Mouse (Mus musculus): ENCODE measurements around the gene Mafb. TPM values are rescaled to one million over a fixed set of nuclear protein-coding genes. Genes with fewer than 3 reads are reported as not detected.
A peak's percentile ranks its signal among the peaks of the same experiment; 100 is the strongest.

The Mafb gene
- total RNA-seq, 2 experiments from 2014 or later = 11.9 to 12.8 TPM

DNA sequence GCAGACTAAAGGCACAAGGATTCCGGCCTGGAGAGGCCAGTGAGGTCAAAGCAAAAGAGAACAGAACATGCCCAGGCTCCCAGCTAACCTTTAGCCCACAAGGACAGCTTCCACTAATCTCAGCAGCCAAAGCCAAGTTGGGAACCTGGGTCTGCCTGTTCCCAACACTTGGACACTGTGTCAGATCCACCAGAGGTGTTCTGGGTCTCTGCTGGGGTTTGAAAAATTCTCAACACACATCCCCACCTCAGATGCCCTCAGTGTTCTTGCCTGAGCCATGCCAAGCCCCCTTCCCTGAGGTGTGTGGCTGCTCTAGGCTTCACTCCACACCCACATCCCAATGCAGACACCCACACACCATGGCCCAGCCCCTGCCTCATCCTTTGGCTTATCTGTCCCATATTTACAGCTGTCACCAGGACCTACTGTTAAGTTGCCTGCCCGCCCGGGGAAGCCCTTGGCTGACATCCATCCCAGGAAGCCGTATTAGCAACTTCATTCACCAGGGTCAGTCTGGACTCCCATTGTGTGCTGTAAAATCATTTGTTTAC lies 32.7 kb downstream of the Mafb start, which contains the start of gene Gm826:
Gm826 (minus strand) TSS at position 52 of the 551 bp plus-strand sequence.
- no peak within 1 kb of the TSS for H3K4me3 ChIP-seq
- no peak within 1 kb of the TSS for H3K27ac ChIP-seq
- no peak for TF ChIP-seq CTCF (conservative IDR thresholded peaks at IDR 0.05)
- no peak for DNase-seq (ENCODE audit: low spot score in 2 of 2)

DNA sequence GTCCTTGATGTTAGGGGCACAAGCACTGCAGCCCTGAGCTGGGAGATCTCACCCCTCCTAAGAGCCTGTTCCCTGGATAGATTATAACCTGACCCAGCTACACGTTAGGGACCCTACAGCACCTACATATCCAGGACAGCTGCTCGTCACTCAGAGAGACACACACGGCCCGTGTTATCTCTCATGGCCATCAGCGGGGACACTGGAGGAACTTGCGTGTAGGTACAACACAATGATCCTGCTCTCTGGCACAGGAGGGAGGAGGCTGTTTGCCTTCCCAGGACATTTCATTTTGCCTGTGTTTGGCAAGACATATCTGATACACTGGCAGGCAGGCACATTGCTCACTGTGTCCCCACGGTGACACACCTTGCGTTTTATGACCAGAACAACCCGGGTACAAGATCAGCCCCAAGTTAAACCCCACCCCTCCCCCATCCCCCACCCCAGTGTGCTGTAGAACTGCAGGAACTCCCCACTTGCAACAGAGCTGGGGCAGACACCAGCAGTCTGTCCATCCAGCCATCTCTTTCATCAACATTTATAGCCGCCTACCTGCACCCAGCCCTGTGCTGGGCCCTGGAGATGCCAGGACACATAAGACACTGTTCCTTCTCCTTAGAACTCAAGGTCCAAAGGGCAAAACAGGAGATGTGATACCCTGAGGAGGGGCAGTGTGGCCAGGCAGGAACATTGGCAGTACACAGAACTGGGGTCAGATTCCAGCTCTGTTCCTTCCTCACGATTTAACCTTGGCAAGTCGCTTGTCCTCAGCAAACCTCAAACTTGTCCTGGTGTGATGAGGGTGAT lies 34.1 kb downstream of the Mafb start:
- H3K27ac ChIP-seq = no peak overlapping the region
- DNase-seq (ENCODE audit: low spot score in 2 of 2) = no peak
- TF ChIP-seq CTCF (conservative IDR thresholded peaks at IDR 0.05) = no peak
- H3K4me3 ChIP-seq = no peak overlapping the region

DNA sequence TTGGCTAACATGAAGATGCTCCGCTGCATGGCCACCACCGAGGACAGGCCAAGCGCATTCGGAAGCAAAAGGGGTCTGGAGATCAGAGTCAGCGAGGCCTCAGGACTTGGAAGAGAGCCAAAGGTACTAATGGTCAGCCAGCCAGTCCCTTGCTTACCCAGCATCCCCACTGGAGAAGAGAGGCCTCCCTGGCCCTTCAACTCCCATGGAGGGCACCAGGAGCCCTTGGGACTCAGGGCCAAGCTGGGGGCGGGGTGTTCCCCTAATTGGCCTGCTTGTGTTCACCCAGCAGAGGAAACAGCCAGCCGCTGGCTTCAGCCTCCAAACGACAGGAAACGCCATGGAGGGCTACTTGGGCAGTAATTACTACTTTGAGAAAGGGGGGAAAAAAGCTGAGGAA lies 38.0 kb downstream of the Mafb start:
- no peak for TF ChIP-seq CTCF (conservative IDR thresholded peaks at IDR 0.05)
- DNase-seq (ENCODE audit: low spot score in 2 of 2) = peak in 1 of 2 experiments; percentile 20
- Histone ChIP-seq H3K4me3 (no peak overlapping the region), H3K27ac (no peak overlapping the region)

DNA sequence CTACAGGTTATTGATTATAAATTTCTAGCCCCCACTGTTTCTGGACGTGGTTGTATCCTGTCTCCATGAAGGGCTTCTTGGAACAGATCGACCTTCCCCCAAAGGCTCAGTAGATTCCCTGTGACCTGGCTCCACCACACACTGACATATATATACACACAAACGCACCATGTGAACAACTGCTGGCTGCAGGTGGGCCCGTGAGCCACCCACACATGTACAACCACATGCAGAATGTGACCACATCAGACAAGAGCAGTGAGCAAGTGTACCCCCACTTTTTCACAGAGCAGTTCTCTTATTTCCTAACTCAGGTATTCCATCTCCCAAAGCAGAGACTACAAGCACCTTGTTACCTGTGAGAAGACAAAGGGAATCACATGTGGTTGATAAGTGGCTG lies 39.1 kb downstream of the Mafb start:
- H3K27ac ChIP-seq = no peak overlapping the region
- no peak for TF ChIP-seq CTCF (conservative IDR thresholded peaks at IDR 0.05)

DNA sequence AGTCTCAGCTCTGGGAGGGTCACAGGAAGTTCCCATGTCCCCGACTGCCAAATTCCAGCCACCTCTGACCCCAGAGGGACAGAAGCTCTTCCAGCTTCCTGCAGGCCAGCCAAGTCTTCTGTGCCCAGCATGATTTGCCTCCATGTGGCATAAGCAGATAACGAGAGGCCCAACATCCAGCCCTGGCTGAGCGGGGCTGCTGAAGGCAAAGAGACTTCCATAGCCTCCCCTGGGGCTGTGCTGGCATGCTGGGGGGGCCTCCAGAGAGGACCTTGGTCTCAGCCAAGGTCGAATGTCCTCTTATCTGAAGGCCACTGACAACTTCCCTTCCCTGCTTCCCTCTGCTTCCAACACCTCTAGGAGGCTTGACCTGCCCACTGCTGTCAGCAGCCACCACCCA lies 39.7 kb downstream of the Mafb start:
- no peak for DNase-seq (ENCODE audit: low spot score in 2 of 2)
- TF ChIP-seq CTCF (conservative IDR thresholded peaks at IDR 0.05) = no peak
- Histone ChIP-seq H3K4me3 (no peak overlapping the region), H3K27ac (no peak overlapping the region)

More for the DNA sequence above, 39.1 kb downstream of the Mafb start:
- no peak overlapping the region for H3K4me3 ChIP-seq
- no peak for DNase-seq (ENCODE audit: low spot score in 2 of 2)

DNA sequence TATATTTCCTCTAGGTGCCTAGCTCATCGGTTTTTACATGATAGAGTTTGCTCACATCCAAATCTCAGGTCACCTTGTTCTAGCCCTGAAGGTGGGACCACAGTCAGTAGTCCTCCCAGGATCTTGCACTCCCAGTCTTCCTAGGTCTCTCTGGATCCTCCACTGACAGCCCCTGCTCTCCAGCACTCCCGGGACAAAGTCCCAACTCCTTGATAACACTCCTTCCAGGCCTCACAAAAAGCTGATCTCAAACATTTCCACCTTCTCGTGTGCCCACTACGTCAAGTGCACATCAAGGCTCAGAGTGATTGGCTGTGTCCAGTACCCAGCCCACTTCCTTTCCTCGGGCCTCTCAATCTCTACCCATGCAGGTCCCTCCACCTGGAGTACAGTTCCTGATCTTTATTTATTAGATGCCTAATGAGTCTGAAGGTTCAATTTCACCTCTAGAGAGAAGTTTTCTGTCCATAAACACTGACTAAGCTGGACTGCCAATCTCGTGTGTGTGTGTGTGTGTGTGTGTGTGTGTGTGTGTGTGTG lies 41.7 kb downstream of the Mafb start:
- Histone ChIP-seq H3K27ac (no peak overlapping the region), H3K4me3 (no peak overlapping the region)
- DNase-seq (ENCODE audit: low spot score in 2 of 2) = no peak
- no peak for TF ChIP-seq CTCF (conservative IDR thresholded peaks at IDR 0.05)

DNA sequence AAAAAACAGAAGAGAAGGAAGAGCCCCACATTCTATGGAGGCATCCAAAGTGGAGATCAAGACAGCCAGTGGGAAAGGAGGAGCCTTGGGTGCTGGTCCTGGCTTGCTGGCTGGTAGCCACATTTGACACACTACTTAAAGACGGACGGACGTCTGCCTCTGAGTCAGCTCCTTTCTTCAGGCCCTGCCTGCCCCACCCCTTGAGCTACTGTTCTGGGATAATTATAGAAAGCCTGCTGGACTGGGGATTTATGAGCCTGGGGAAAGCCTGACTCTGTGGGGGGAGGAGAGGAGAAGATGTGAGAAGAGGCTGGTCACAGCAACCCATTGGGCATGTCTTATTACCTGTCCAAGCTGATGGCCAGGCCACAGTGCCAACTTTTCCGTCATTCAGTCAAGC lies 45.0 kb downstream of the Mafb start:
- no peak for TF ChIP-seq CTCF (conservative IDR thresholded peaks at IDR 0.05)
- DNase-seq (ENCODE audit: low spot score in 2 of 2) = no peak
- H3K27ac ChIP-seq = no peak overlapping the region
- no peak overlapping the region for H3K4me3 ChIP-seq

DNA sequence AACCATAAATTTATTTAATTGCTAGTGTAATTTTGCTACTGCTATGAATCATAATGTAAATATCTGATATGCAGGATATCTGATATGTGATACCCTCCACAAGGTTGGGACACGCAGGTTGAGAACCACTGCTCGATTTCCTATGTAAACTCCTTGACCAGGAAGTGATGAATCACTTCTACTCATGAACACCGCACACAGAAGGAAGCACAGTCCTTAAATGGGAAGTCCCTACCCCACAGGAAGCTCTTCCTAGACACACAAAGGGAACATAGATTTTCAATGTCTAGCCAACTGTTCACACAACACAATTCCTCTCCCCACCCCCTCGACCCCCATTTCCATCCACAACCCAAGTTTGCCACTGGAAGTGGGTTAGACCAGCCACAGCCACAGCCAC lies 48.6 kb downstream of the Mafb start:
- TF ChIP-seq CTCF (conservative IDR thresholded peaks at IDR 0.05) = no peak
- DNase-seq (ENCODE audit: low spot score in 2 of 2) = no peak
- no peak overlapping the region for H3K27ac ChIP-seq

More for the DNA sequence above, 48.6 kb downstream of the Mafb start:
- H3K4me3 ChIP-seq = no peak overlapping the region

Other genes with a start within 250 kb of the Mafb start
- not detected for gene Gm826, start 32.9 kb downstream of the Mafb start, total RNA-seq (2021)

All from layer of hippocampus, adult 2 months (tissue).